Mouse (Mus musculus): ENCODE measurements around the gene Mov10l1. TPM values are rescaled to one million over a fixed set of nuclear protein-coding genes. Genes with fewer than 3 reads are reported as not detected.
A peak's percentile ranks its signal among the peaks of the same experiment; 100 is the strongest.

Gene Mov10l1
- polyA plus RNA-seq, 1 experiment from 2014 or later: not detected

DNA sequence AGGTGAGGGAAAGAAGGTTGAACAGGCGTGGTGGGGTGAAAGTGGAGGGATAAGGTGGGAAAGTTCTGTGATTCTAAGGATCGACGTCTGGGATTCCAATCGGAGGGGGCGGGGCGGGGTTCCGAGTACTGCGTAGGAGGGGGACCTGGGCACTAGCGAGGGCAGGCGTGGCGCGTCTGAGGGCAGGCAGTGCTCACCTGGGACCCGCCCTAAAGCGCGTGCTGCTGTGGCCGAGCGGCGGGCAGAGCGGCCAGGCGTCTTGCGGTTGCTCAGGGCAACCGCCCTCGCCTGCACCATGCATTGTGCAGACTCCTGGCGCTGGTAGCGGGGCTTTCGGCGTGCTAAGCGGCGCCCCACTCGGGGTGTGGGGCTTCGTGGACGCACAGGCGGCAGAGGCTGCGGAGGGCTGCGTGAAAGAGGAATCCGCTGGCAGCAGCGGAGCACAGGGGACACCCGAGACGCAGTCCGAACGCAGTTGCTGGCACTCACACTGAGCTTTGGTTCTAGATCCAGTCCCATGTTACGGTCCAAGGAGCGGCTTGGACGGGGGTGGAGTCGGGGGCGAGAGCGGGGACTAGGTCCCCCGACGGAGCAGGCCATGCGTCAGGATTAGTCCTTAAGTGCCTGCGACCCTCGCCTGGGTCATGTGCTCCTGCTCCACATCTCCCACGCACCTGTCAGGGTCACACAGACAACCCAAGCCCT lies 28.2 kb upstream of the Mov10l1 start, which contains the start of gene Ttll8:
Gene Ttll8 (minus strand): TSS at position 51 of the 705 bp plus-strand sequence.
- peak; percentile 56 for DNase-seq (ENCODE audit: low spot score)
- 5% methylated on average over 53 of the region's 53 CpGs for WGBS

DNA sequence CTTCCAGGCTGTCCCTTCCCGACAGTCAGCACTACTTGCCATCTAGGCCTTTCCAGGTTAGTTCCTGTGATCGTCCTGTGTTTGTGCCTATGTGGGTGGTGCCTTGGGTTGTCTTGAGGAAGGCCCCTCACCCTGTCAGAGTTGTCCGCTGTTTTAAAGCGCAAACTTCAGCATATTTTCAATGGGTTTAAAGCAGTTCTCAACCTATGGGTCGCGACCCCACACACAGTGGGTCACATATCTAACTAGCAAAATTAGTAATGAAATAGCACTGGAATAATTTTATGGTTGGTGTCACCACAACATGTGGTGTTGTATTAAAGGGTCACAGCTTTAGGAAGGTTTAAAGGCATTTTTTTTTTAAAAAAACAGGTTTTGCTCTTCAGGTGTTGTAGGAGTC lies 27.4 kb upstream of the Mov10l1 start:
- no peak for ATAC-seq (replicated peaks; ENCODE audit: low FRiP score, low TSS enrichment, low read depth)

More for the DNA sequence above, 28.2 kb upstream of the Mov10l1 start, which contains the start of gene Ttll8:
- ATAC-seq (replicated peaks; ENCODE audit: low FRiP score, low TSS enrichment, low read depth): peak; percentile 79
- Histone ChIP-seq H3K9ac (ENCODE audit: low read length) (no peak within 1 kb of the TSS; the same call in 1 of the 2 replicates), H3K27me3 (replicated peaks; ENCODE audit: control insufficient read depth, insufficient read depth, low read length) (peaks cover 25% of the 10 kb centered on the region), H3K36me3 (ENCODE audit: control insufficient read depth, insufficient read depth, low read length) (no peaks in the 10 kb centered on the region), H3K4me2 (ENCODE audit: low read length) (peak within 1 kb of the TSS; percentile 63), H3K4me1 (replicated peaks; ENCODE audit: control insufficient read depth, insufficient read depth, low read length) (no peaks in the 10 kb centered on the region; the same call in 1 of the 2 replicates), H3K9me3 (ENCODE audit: control insufficient read depth, low read length) (no peaks in the 10 kb centered on the region), H3K27ac (ENCODE audit: low read depth) (no peak within 1 kb of the TSS), H3K4me3 (ENCODE audit: low read depth, low read length) (peak within 1 kb of the TSS; percentile 33)

DNA sequence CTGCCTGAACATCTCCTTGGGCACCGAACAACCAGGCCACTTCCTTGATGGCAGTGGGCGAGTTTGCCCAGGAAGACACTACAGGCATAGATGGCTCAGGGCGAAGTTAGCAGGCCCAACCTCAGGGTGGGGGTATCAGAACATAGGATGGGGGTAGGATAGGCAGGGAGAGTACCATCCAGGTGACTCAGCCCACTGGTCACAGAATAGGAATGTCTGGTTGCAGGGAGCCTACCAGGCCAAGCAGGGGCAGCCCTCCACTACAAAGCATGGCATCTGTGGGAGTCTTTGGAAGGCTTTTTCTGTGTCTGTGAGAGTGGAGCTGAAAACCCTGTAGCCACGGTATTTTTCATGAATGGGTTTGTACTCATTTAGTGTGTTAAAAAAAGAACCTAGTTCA lies 25.2 kb upstream of the Mov10l1 start:
- Histone ChIP-seq H3K4me1 (replicated peaks; ENCODE audit: control insufficient read depth, insufficient read depth, low read length) (no peaks in the 10 kb centered on the region; the same call in 1 of the 2 replicates), H3K9me3 (ENCODE audit: control insufficient read depth, low read length) (no peaks in the 10 kb centered on the region), H3K4me2 (ENCODE audit: low read length) (no peak overlapping the region), H3K27me3 (replicated peaks; ENCODE audit: control insufficient read depth, insufficient read depth, low read length) (peaks cover 25% of the 10 kb centered on the region), H3K4me3 (ENCODE audit: low read depth, low read length) (no peak overlapping the region), H3K36me3 (ENCODE audit: control insufficient read depth, insufficient read depth, low read length) (no peaks in the 10 kb centered on the region), H3K9ac (ENCODE audit: low read length) (no peak overlapping the region), H3K27ac (ENCODE audit: low read depth) (no peak overlapping the region)
- DNase-seq (ENCODE audit: low spot score): no peak
- WGBS: 89% methylated on average over 4 of the region's 4 CpGs
- ATAC-seq (replicated peaks; ENCODE audit: low FRiP score, low TSS enrichment, low read depth): no peak

More for the DNA sequence above, 27.4 kb upstream of the Mov10l1 start:
- H3K36me3 ChIP-seq (ENCODE audit: control insufficient read depth, insufficient read depth, low read length): no peaks in the 10 kb centered on the region
- no peaks in the 10 kb centered on the region for H3K9me3 ChIP-seq (ENCODE audit: control insufficient read depth, low read length)
- no peak overlapping the region for H3K9ac ChIP-seq (ENCODE audit: low read length)
- DNase-seq (ENCODE audit: low spot score): no peak
- no peak overlapping the region for H3K4me3 ChIP-seq (ENCODE audit: low read depth, low read length)
- no peaks in the 10 kb centered on the region; the same call in 1 of the 2 replicates for H3K4me1 ChIP-seq (replicated peaks; ENCODE audit: control insufficient read depth, insufficient read depth, low read length)
- H3K27me3 ChIP-seq (replicated peaks; ENCODE audit: control insufficient read depth, insufficient read depth, low read length): peaks cover 25% of the 10 kb centered on the region
- no peak overlapping the region for H3K4me2 ChIP-seq (ENCODE audit: low read length)
- WGBS: 79% methylated on average over 6 of the region's 6 CpGs
- H3K27ac ChIP-seq (ENCODE audit: low read depth): no peak overlapping the region

DNA sequence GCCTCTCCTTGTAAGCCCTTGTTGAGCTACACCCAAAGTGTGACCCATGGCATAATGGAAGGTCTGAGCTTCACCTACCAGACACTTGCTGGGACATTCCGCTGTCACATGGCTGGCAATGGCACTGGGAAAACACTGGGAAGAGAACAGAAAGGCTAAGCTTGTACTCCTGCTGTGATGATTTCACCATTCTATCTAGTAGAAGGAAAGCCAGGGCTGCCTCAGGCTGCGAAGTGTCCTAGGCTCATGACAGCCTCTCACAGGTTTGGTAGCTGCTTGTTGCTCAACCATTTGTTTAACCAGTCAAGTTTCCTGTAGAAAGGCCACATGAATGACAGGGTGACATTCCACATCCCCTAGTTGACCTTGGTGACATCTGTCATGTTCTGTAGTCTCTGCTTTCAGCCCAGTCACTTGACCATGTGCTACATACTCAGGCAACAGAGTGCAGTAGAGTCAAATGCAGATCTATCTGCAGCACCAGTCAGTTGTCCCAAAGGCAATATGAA lies 18.6 kb upstream of the Mov10l1 start:
- Histone ChIP-seq H3K9me3 (ENCODE audit: control insufficient read depth, low read length) (no peaks in the 10 kb centered on the region), H3K27ac (ENCODE audit: low read depth) (no peak overlapping the region), H3K9ac (ENCODE audit: low read length) (no peak overlapping the region), H3K4me2 (ENCODE audit: low read length) (no peak overlapping the region), H3K4me3 (ENCODE audit: low read depth, low read length) (no peak overlapping the region), H3K36me3 (ENCODE audit: control insufficient read depth, insufficient read depth, low read length) (no peaks in the 10 kb centered on the region), H3K27me3 (replicated peaks; ENCODE audit: control insufficient read depth, insufficient read depth, low read length) (no peaks in the 10 kb centered on the region), H3K4me1 (replicated peaks; ENCODE audit: control insufficient read depth, insufficient read depth, low read length) (no peaks in the 10 kb centered on the region)
- WGBS: 95% methylated on average over 2 of the region's 2 CpGs
- no peak for DNase-seq (ENCODE audit: low spot score)
- no peak for ATAC-seq (replicated peaks; ENCODE audit: low FRiP score, low TSS enrichment, low read depth)

DNA sequence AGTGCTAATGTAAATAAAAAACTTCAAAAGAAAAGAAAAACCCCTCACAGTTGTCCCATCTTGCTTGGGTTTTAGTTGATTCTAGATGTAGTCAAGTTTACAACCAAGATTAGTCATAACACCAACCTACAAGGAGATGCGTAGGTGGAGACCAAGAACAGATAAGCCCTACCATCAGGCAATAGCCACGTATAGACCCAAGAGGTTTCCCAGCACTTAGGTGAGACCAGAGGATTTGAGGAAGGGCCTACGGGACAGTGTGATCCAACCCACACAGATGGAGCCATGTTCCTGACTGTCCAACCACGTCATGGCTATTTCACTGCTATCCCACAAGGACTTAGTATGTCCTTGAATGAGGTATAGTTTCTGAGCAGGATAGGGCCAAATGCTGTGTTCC lies 10.4 kb upstream of the Mov10l1 start:
- Histone ChIP-seq H3K27me3 (replicated peaks; ENCODE audit: control insufficient read depth, insufficient read depth, low read length) (no peaks in the 10 kb centered on the region), H3K9me3 (ENCODE audit: control insufficient read depth, low read length) (no peaks in the 10 kb centered on the region), H3K9ac (ENCODE audit: low read length) (no peak overlapping the region), H3K36me3 (ENCODE audit: control insufficient read depth, insufficient read depth, low read length) (no peaks in the 10 kb centered on the region), H3K4me3 (ENCODE audit: low read depth, low read length) (no peak overlapping the region), H3K4me1 (replicated peaks; ENCODE audit: control insufficient read depth, insufficient read depth, low read length) (no peaks in the 10 kb centered on the region), H3K4me2 (ENCODE audit: low read length) (no peak overlapping the region), H3K27ac (ENCODE audit: low read depth) (no peak overlapping the region)
- DNase-seq (ENCODE audit: low spot score): no peak
- no peak for ATAC-seq (replicated peaks; ENCODE audit: low FRiP score, low TSS enrichment, low read depth)
- WGBS: 86% methylated on average over 4 of the region's 4 CpGs

DNA sequence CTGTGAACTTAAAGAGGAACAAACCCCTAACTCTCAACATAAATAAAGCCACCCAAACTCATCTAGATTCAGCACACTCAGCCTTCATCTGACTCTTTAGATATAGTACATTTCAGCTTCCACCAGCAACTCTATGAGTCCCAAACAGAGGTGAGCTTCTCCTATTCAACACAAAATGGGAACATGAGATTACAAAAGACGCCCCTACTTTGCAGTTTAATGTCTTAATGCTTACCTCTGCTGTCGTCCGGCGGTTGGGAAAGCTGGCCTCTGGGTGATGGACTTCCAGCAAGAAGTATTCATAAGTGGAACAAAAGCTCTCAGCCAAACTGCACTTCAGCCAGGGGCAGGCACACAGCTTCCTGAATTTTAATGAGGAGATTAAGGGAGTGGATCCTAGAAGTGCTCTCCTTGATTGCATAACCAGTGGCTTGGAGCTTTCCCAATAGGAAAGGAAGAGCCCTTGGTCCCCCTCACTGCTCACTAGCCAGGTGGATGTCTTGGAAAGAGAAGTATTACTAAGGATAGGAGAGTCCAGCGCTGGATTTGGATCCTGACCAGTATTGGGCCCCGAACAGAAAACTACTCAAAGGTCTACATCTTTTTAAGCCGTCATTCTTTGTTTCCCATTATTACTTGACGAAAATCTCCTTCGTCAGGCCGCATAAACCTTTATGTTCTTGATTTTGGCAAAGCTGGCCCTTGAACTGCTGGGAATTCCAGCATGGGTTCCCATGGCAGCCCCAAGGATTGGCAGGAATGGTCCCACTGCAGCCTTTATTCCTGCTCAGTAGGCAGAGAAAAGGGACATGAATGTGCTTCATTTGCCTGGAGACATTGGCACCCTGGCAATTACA lies 4.2 kb upstream of the Mov10l1 start, which contains the start of gene Mlc1:
Gene Mlc1 (minus strand): TSS at position 727 of the 857 bp plus-strand sequence.
- H3K4me3 ChIP-seq (ENCODE audit: low read depth, low read length): no peak within 1 kb of the TSS
- no peak for ATAC-seq (replicated peaks; ENCODE audit: low FRiP score, low TSS enrichment, low read depth)
- WGBS: 84% methylated on average over 10 of the region's 10 CpGs
- no peaks in the 10 kb centered on the region for H3K36me3 ChIP-seq (ENCODE audit: control insufficient read depth, insufficient read depth, low read length)
- no peaks in the 10 kb centered on the region for H3K4me1 ChIP-seq (replicated peaks; ENCODE audit: control insufficient read depth, insufficient read depth, low read length)
- H3K4me2 ChIP-seq (ENCODE audit: low read length): no peak within 1 kb of the TSS
- DNase-seq (ENCODE audit: low spot score): no peak
- H3K9ac ChIP-seq (ENCODE audit: low read length): no peak within 1 kb of the TSS
- H3K9me3 ChIP-seq (ENCODE audit: control insufficient read depth, low read length): no peaks in the 10 kb centered on the region
- no peaks in the 10 kb centered on the region for H3K27me3 ChIP-seq (replicated peaks; ENCODE audit: control insufficient read depth, insufficient read depth, low read length)
- no peak within 1 kb of the TSS for H3K27ac ChIP-seq (ENCODE audit: low read depth)

DNA sequence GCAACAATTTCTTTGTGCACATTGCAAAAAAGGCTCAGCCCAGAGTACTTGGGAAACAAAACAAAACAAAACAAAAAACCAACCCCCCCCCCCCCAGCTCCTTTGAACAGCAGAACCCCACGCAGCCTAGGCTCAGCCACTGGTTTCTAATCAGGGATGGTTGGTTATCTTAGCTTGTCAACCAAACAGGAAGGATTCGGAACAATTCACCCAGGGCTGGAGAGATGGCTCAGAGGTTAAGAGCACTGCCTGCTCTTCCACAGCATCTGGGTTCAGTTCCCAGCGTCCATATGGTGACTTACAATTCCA lies 3.6 kb upstream of the Mov10l1 start:
- H3K4me3 ChIP-seq (ENCODE audit: low read depth, low read length): no peak overlapping the region
- H3K27me3 ChIP-seq (replicated peaks; ENCODE audit: control insufficient read depth, insufficient read depth, low read length): no peaks in the 10 kb centered on the region
- H3K36me3 ChIP-seq (ENCODE audit: control insufficient read depth, insufficient read depth, low read length): no peaks in the 10 kb centered on the region
- H3K4me2 ChIP-seq (ENCODE audit: low read length): no peak overlapping the region
- no peak overlapping the region for H3K27ac ChIP-seq (ENCODE audit: low read depth)
- ATAC-seq (replicated peaks; ENCODE audit: low FRiP score, low TSS enrichment, low read depth) (no peak), DNase-seq (ENCODE audit: low spot score) (no peak)
- 73% methylated on average over 3 of the region's 3 CpGs for WGBS
- no peaks in the 10 kb centered on the region for H3K9me3 ChIP-seq (ENCODE audit: control insufficient read depth, low read length)
- H3K9ac ChIP-seq (ENCODE audit: low read length): no peak overlapping the region
- no peaks in the 10 kb centered on the region for H3K4me1 ChIP-seq (replicated peaks; ENCODE audit: control insufficient read depth, insufficient read depth, low read length)

DNA sequence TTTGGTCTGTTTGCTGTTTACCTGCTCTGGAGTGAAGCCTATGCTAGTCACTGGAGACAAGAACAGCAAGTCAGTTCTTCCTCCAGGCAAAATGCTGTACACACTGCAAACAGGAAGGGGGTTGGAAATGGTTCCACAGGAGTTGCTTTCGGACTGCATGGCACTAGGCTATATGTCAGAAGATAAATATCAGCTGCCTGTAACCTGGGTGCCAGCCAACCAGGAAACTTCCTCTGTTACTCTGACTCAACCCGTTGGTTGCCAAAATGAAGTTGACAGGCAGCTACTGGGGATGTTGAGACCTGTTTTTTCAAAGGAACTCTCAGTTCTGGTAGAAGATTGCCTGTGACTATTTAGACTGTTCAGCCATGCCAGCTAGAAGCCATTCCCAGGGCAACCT lies 6.5 kb downstream of the Mov10l1 start:
- ATAC-seq (replicated peaks; ENCODE audit: low FRiP score, low TSS enrichment, low read depth): no peak
- Histone ChIP-seq H3K4me3 (ENCODE audit: low read depth, low read length) (no peak overlapping the region), H3K27ac (ENCODE audit: low read depth) (no peak overlapping the region), H3K4me2 (ENCODE audit: low read length) (no peak overlapping the region), H3K36me3 (ENCODE audit: control insufficient read depth, insufficient read depth, low read length) (no peaks in the 10 kb centered on the region), H3K4me1 (replicated peaks; ENCODE audit: control insufficient read depth, insufficient read depth, low read length) (no peaks in the 10 kb centered on the region), H3K9me3 (ENCODE audit: control insufficient read depth, low read length) (no peaks in the 10 kb centered on the region), H3K27me3 (replicated peaks; ENCODE audit: control insufficient read depth, insufficient read depth, low read length) (no peaks in the 10 kb centered on the region), H3K9ac (ENCODE audit: low read length) (no peak overlapping the region)
- DNase-seq (ENCODE audit: low spot score): no peak
- 59% methylated on average over 2 of the region's 2 CpGs for WGBS

All from intestine, embryonic 14.5 days (tissue).